Mouse (Mus musculus): ENCODE data around the gene Syvn1. TPM values are rescaled to one million over a fixed set of nuclear protein-coding genes. Genes with fewer than 3 reads are reported as not detected.

Gene Syvn1
- 10 to 100 TPM; 56.0 to 57.8 TPM for total RNA-seq (2023)

GRCm38 (mm10) chr19:6046294-6047153 lies at the start of gene Syvn1:
TSS of gene Syvn1 (plus strand) at chr19:6046576.

DNA sequence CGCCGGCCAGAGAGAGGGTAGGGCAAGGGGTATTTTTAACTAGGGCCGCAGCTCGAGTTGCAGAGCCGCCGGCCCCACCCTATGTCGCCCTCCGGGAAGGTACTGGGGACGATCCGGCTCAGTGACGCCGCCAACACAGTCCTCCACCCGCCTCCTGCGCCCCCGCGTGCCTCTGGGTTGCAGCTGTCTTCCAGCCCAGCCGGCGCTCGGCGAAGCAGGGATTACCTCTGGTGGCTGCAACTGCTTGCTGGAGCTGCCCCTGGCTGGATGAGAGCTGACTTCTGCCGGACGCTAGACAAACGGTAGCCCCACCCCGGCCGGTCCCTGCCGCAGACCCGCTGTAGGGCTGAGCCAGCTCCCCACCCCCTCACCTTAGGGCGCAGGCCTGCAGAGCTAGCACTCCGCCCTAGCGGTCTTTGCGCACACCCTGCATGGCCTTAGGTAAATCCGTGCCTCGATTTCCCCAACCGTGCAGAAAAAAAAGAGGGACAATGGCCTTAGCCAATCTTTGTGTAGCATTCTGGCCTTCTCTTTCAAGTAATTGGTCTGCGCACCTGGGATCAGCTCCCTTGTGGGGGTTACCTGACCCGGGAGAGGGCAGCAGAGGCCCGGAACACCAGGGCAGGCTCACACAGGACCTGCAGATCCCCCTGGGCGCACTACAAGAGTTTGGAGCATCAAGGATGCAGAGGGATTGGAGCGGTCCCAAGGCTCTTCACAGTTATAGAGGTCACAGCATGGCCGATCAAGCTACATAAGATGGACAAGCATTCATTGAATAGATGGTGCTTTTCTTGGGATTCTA lies 30.7 kb upstream of the Syvn1 start, which contains the start of gene Capn1:
Gene Capn1 (minus strand): TSS at position 387 of the 805 bp plus-strand sequence.

GRCm38 (mm10) chr19:6057313-6058096 lies 11.1 kb downstream of the Syvn1 start, which contains the start of the genes Mrpl49 and Fau:
TSS of gene Mrpl49 (minus strand) at chr19:6057785.
TSS of gene Fau (plus strand) at chr19:6057844.

DNA sequence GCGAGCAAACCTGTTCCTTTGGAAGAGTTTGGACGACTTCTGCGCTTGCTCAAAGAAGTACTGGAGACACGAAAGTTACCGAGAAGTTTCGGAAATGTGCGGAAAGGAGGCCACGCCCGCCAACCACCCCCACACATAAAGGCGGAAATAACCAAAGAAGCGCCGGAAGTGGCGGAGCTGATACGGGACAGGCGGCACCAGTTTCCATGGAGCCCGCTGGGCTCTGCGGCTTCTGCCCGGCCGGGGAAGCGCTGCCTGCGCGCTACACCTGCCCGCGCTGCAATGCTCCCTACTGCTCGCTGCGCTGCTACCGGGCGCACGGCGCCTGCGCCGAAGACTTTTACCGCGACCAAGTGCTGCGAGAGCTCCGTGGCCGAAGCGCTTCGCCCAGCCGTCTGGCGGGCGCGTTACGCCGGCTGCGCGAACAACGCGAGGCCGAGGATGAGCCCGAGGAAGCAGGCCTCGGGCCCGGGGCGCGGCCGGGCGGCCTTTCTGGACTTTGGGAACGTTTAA lies 14.7 kb downstream of the Syvn1 start, which contains the start of gene Znhit2:
Gene Znhit2 (plus strand): TSS at position 172 of the 513 bp plus-strand sequence.

GRCm38 (mm10) chr19:6067724-6068415 lies 21.5 kb downstream of the Syvn1 start, which contains the start of gene Tm7sf2:
TSS of gene Tm7sf2 (minus strand) at chr19:6068373.

GRCm38 (mm10) chr19:6076564-6077393 lies 30.4 kb downstream of the Syvn1 start, which contains the start of gene Vps51:
TSS of gene Vps51 (minus strand) at chr19:6077231.

GRCm38 (mm10) chr19:6079983-6080480 lies 33.7 kb downstream of the Syvn1 start, which contains the start of gene Tmem262:
TSS of gene Tmem262 (plus strand) at chr19:6080033.

DNA sequence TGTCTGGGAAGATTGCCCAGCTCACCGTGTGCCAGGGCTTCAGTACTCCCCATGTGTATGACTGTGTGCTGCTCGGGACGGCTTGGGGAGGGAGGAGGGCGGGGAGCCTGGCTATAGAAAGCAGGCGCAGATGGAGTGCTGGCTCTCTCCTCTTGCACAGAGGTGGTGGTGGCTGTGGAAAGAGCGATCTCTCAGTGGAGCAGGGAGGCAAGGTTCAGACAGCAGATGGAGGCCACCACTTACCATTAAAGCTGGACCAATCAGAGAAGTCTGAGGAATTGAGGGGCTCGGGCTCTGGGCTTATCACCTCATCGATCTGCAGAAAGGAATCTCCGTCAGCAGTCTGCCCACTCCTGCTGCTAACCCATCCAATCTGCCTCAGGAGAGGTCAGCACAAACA lies 35.8 kb downstream of the Syvn1 start, which contains the start of gene Gm28374:
Gene Gm28374 (minus strand): TSS at position 101 of the 400 bp plus-strand sequence.

DNA sequence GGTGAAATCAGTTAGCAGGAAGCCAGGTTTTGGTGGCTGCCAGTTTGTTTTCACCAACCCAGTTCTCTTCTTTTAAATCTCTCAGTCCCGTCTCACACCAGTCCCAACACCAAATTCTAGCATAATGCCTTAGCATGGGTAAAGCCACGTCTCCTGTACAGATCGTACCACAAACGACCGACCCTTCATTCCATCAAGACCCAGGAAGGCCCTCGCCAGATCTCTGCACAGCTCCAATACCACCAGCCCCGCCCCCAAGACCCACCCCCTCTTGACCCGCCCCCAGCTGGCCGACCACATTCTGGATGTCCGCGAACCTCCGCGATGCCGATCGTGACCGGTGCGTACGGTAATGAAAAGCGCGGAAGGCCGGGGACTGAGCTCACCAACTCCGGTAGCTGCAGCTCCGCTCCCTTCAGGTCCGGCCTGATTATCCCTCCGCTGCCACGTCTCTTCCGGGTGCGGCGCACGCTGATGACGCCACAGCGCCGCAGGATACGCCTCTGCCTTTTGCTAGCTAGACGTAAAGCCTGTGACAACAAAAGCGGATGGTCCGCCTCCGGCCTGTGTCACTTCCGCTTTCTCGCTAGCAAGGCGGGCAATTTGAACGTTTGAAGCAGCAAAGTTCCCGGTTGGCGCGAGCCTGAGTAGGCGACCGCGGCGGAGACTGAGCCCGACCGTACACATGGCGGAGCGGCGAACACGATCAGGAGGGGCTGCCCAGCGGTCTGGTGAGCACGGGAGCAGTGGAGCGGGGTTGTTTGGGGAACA lies 38.3 kb downstream of the Syvn1 start, which contains the start of the genes Zfpl1 and Cdca5:
Gene Zfpl1 (minus strand): TSS at position 479 of the 771 bp plus-strand sequence.
Gene Cdca5 (plus strand): TSS at position 506 of the 771 bp plus-strand sequence.

GRCm38 (mm10) chr19:6094119-6094518 lies 47.7 kb downstream of the Syvn1 start, which contains the start of gene AC131692.1:
TSS of gene AC131692.1 (plus strand) at chr19:6094419.

Other genes with a start within 250 kb of the Syvn1 start
- 10 to 100 TPM; 80.4 to 88.1 TPM for gene Frmd8, start 171.3 kb upstream of the Syvn1 start, total RNA-seq (2023)
- 10 to 100 TPM; 77.6 to 84.5 TPM for gene Slc25a45, start 168.8 kb upstream of the Syvn1 start, total RNA-seq (2023)
- gene Tigd3, start 152.4 kb upstream of the Syvn1 start, total RNA-seq (2023), result 1 to 10 TPM; 1.1 to 1.6 TPM
- 100 to 1,000 TPM; 131 to 160 TPM for gene Dpf2, start 133.6 kb upstream of the Syvn1 start, total RNA-seq (2023)
- 10 to 100 TPM; 40.3 to 51.9 TPM for gene Cdc42ep2, start 121.8 kb upstream of the Syvn1 start, total RNA-seq (2023)
- 10 to 100 TPM; 29.1 to 38.4 TPM for gene Pola2, start 82.4 kb upstream of the Syvn1 start, total RNA-seq (2023)
- not detected for gene Slc22a20, start 60.4 kb upstream of the Syvn1 start, total RNA-seq (2023)
- 10 to 100 TPM; 64.1 to 69.8 TPM for gene Capn1, start 30.7 kb upstream of the Syvn1 start, total RNA-seq (2023)
- gene Mrpl49, start 11.2 kb downstream of the Syvn1 start, total RNA-seq (2023), result 10 to 100 TPM; 15.0 to 15.8 TPM
- gene Fau, start 11.3 kb downstream of the Syvn1 start, total RNA-seq (2023), result 1,000 to 10,000 TPM; 2,789 to 3,006 TPM
- 10 to 100 TPM; 13.9 to 14.4 TPM for gene Znhit2, start 14.6 kb downstream of the Syvn1 start, total RNA-seq (2023)
- 10 to 100 TPM; 16.3 to 21.0 TPM for gene Tm7sf2, start 21.8 kb downstream of the Syvn1 start, total RNA-seq (2023)
- 100 to 1,000 TPM; 118 to 121 TPM for gene Vps51, start 30.7 kb downstream of the Syvn1 start, total RNA-seq (2023)
- not detected for gene Tmem262, start 33.5 kb downstream of the Syvn1 start, total RNA-seq (2023)
- 1 to 10 TPM in 1 of 2 experiments, not detected in 1; 1.5 TPM for gene Gm28374, start 35.7 kb downstream of the Syvn1 start, total RNA-seq (2023)
- 10 to 100 TPM; 43.3 to 45.6 TPM for gene Zfpl1, start 38.4 kb downstream of the Syvn1 start, total RNA-seq (2023)
- 1 to 10 TPM in 1 of 2 experiments, under 1 TPM in 1; 0.85 to 1.2 TPM for gene Cdca5, start 38.4 kb downstream of the Syvn1 start, total RNA-seq (2023)
- gene AC131692.1, start 47.8 kb downstream of the Syvn1 start, total RNA-seq (2023), result 1 to 10 TPM in 1 of 2 experiments, not detected in 1; 1.2 TPM
- not detected for gene Naaladl1, start 59.2 kb downstream of the Syvn1 start, total RNA-seq (2023)
- gene Sac3d1, start 72.1 kb downstream of the Syvn1 start, total RNA-seq (2023), result 10 to 100 TPM; 10.7 to 11.4 TPM
- 10 to 100 TPM; 18.9 to 20.3 TPM for gene Snx15, start 81.7 kb downstream of the Syvn1 start, total RNA-seq (2023)
- 1 to 10 TPM; 4.1 to 9.4 TPM for gene Batf2, start 94.4 kb downstream of the Syvn1 start, total RNA-seq (2023)
- gene Arl2, start 95.0 kb downstream of the Syvn1 start, total RNA-seq (2023), result 10 to 100 TPM; 16.4 to 17.6 TPM
- under 1 TPM in 1 of 2 experiments, not detected in 1; 0.67 TPM for gene Majin, start 137.8 kb downstream of the Syvn1 start, total RNA-seq (2023)
- gene Gpha2, start 179.8 kb downstream of the Syvn1 start, total RNA-seq (2023), result not detected
- gene Ppp2r5b, start 189.3 kb downstream of the Syvn1 start, total RNA-seq (2023), result 10 to 100 TPM; 17.2 to 18.4 TPM
- gene Atg2a, start 195.1 kb downstream of the Syvn1 start, total RNA-seq (2023), result 100 to 1,000 TPM; 176 to 243 TPM
- gene Ehd1, start 230.1 kb downstream of the Syvn1 start, total RNA-seq (2023), result 100 to 1,000 TPM; 239 to 255 TPM

Measured in monocyte, adult 59 days (primary cell).